Mouse (Mus musculus) fibroblast of lung, adult 2 months (primary cell): ENCODE measurements around the gene Il16.

Source experiments
- DNase-seq: peaks from one replicate; pipeline ENCODE4 v3.0.0-alpha.2; 2011; ENCODE audit warnings: low read depth

Il16 gene

GRCm38 (mm10) chr7:83745413-83746106, at the start of gene Il16:
Gene Il16, minus strand, starts transcription at chr7:83745726.
- no peak for DNase-seq

- no peak for DNase-seq
Observed at GRCm38 (mm10) chr7:83794705-83795104, 49.2 kb upstream of the Il16 start, which contains the start of gene Cfap161. Gene Cfap161, minus strand, starts transcription at chr7:83794880.

GRCm38 (mm10) chr7:83794006-83794683, 48.6 kb upstream of the Il16 start:
- DNase-seq: no peak

- DNase-seq: no peak
Observed at GRCm38 (mm10) chr7:83780881-83781280, 35.4 kb upstream of the Il16 start.

- DNase-seq: no peak
Observed at GRCm38 (mm10) chr7:83780026-83780425, 34.5 kb upstream of the Il16 start.

- no peak for DNase-seq
Observed at GRCm38 (mm10) chr7:83779028-83779427, 33.5 kb upstream of the Il16 start.

- no peak for DNase-seq
Observed at GRCm38 (mm10) chr7:83778516-83778915, 33.0 kb upstream of the Il16 start.

GRCm38 (mm10) chr7:83774721-83775120, 29.2 kb upstream of the Il16 start:
- peak; percentile 36 for DNase-seq

- DNase-seq: peak; percentile 80
Observed at GRCm38 (mm10) chr7:83763674-83764073, 18.1 kb upstream of the Il16 start.

GRCm38 (mm10) chr7:83762336-83762735, 16.8 kb upstream of the Il16 start:
- no peak for DNase-seq

- no peak for DNase-seq
Observed at GRCm38 (mm10) chr7:83751055-83751454, 5.5 kb upstream of the Il16 start.

- no peak for DNase-seq
Observed at GRCm38 (mm10) chr7:83748405-83748804, 2.9 kb upstream of the Il16 start.

- no peak for DNase-seq
Observed at GRCm38 (mm10) chr7:83746107-83746687, 671 bp upstream of the Il16 start.

- no peak for DNase-seq
Observed at GRCm38 (mm10) chr7:83745065-83745412, 487 bp downstream of the Il16 start.

GRCm38 (mm10) chr7:83744250-83744649, 1.3 kb downstream of the Il16 start:
- no peak for DNase-seq

- DNase-seq: no peak
Observed at GRCm38 (mm10) chr7:83742690-83743089, 2.8 kb downstream of the Il16 start.

GRCm38 (mm10) chr7:83742026-83742425, 3.5 kb downstream of the Il16 start:
- DNase-seq: no peak

- no peak for DNase-seq
Observed at GRCm38 (mm10) chr7:83739680-83740310, 5.7 kb downstream of the Il16 start.

- peak; percentile 72 for DNase-seq
Observed at GRCm38 (mm10) chr7:83738623-83739462, 6.7 kb downstream of the Il16 start.

- DNase-seq: no peak
Observed at GRCm38 (mm10) chr7:83737914-83738490, 7.5 kb downstream of the Il16 start.

GRCm38 (mm10) chr7:83736341-83737115, 9.0 kb downstream of the Il16 start:
- DNase-seq: no peak
